Mouse (Mus musculus) liver, postnatal 0 days (tissue): ENCODE measurements around the gene Pax7.

ENCODE experiments used
- CTCF ChIP-seq: sonication (generic); IDR thresholded peaks from 2 replicates; pipeline ENCODE4 v1.5.1; 2016; ENCODE audit warnings: antibody characterized with exemption, low read depth
- EP300 ChIP-seq: IDR thresholded peaks from 2 replicates; pipeline ENCODE4 v1.6.1; 2016; ENCODE audit warnings: antibody characterized with exemption, low read depth, mild to moderate bottlenecking

DNA sequence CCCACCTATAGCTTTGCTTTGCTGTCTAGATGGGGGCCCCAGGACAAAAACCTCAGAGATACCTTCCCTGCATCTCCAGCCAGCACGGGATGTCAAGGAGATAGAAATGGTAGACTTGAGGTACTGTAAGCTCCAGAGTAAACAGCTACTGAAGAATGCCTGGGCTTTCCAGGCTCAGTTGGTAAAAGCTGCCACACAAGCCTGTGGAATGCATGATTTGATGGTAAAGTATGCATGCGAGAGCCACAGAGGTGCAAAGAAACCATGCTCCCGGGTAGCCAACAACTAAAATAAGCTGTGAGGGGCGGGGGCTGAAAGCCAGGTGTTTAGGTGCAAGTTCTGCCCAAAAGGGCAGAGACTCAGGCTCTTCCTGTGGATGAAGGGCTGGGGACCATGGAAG, 130.4 kb downstream of the Pax7 start:
- no peak for TF ChIP-seq CTCF
- no peak for TF ChIP-seq EP300
